Mouse (Mus musculus) MEL (cell line): ENCODE data around the gene Peli1.

ENCODE experiments used
- CHD1 ChIP-seq: IDR thresholded peaks from 2 replicates; pipeline ENCODE4 v1.6.1; 2012; ENCODE audit warnings: low read depth, mild to moderate bottlenecking, inconsistent platforms, low read length, improper control_type of control experiment
- CTCF ChIP-seq, 3 experiments: IDR thresholded peaks in 2 of 3; conservative IDR thresholded peaks in 1 of 3; 2 replicates each; pipeline ENCODE4 v1.5.1; 2011 to 2012; ENCODE audit warnings: low read length in 3 of 3, low read depth in 2 of 3, mild to moderate bottlenecking in 2 of 3, improper control_type of control experiment in 1 of 3, inconsistent platforms in 1 of 3, mixed read lengths in 1 of 3, moderate library complexity in 1 of 3; ENCODE audit not compliant: control insufficient read depth in 1 of 3, insufficient read depth in 1 of 3, poor library complexity in 1 of 3, severe bottlenecking in 1 of 3
- E2F4 ChIP-seq: IDR thresholded peaks from 2 replicates; pipeline ENCODE4 v1.6.1; 2011; ENCODE audit warnings: low read depth, low read length, improper control_type of control experiment, borderline replicate concordance
- EP300 ChIP-seq, 2 experiments: IDR thresholded peaks; 2 replicates each; pipeline ENCODE4 v1.6.1; 2011; ENCODE audit warnings: improper control_type of control experiment in 2 of 2, low read length in 2 of 2, low read depth in 1 of 2, mild to moderate bottlenecking in 1 of 2
- GATA1 ChIP-seq: IDR thresholded peaks from 2 replicates; pipeline ENCODE4 v1.6.1; 2011; ENCODE audit warnings: low read depth, low read length, improper control_type of control experiment
- MAX ChIP-seq: IDR thresholded peaks from 2 replicates; pipeline ENCODE4 v1.6.1; 2011; ENCODE audit warnings: low read length, improper control_type of control experiment
- MXI1 ChIP-seq: IDR thresholded peaks from 2 replicates; pipeline ENCODE4 v1.6.1; 2011; ENCODE audit warnings: mild to moderate bottlenecking, low read depth, low read length, improper control_type of control experiment
- MYC ChIP-seq: IDR thresholded peaks from 2 replicates; pipeline ENCODE4 v1.6.1; 2011; ENCODE audit warnings: low read depth, mild to moderate bottlenecking, low read length, improper control_type of control experiment, moderate library complexity
- POLR2A ChIP-seq, 2 experiments: IDR thresholded peaks; 2 replicates each; pipeline ENCODE4 v1.6.1; 2011 to 2012; ENCODE audit warnings: low read length in 2 of 2, mild to moderate bottlenecking in 2 of 2, control low read depth in 1 of 2, improper control_type of control experiment in 1 of 2, low read depth in 1 of 2, moderate library complexity in 1 of 2; ENCODE audit not compliant: control insufficient read depth in 1 of 2, insufficient read depth in 1 of 2, poor library complexity in 1 of 2
- TBP ChIP-seq: IDR thresholded peaks from 2 replicates; pipeline ENCODE4 v1.8.0; 2011; ENCODE audit warnings: low read depth, low read length, improper control_type of control experiment
- UBTF ChIP-seq: IDR thresholded peaks from 2 replicates; pipeline ENCODE4 v1.6.1; 2012; ENCODE audit warnings: low read depth, mild to moderate bottlenecking, inconsistent platforms, low read length, improper control_type of control experiment, moderate library complexity, borderline replicate concordance; ENCODE audit not compliant: insufficient read depth

DNA sequence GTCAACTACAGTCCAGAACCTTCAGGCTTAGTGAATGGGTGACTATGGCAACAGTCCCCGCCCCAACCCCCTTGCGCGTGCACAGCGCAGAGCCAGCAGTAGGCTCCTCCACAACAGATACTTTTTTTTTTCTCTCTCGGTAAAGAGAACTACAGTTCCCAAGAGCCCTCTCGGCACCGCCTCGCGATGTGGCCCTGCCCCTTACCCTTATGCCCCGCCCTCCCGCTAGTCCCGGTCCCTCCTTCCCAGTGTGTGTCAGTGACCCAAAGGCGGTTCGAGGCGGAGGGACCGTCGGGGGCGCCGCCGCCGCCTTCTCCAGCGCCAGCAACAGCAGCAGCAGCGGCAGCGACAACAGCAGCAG is at the start of gene Peli1:
- TF ChIP-seq CHD1 (no peak), MXI1 (peak; percentile 85), POLR2A (IDR thresholded peaks at IDR 0.05; ENCODE audit: control insufficient read depth in 1 of 2, insufficient read depth in 1 of 2, low read depth in 1 of 2, low read length in 2 of 2, poor library complexity in 1 of 2) (peak; percentile 97 to 98), MAX (0 out of 2 replicates have a peak, but pooled peaks have one; percentile 42), MYC (0 out of 2 replicates have a peak, but pooled peaks have one; percentile 74), EP300 (IDR thresholded peaks at IDR 0.05; ENCODE audit: low read depth in 1 of 2, low read length in 2 of 2) (peak in 1 of 2 experiments; percentile 44; a peak in 2 of 4 replicates), TBP (peak; percentile 97), CTCF (IDR thresholded peaks at IDR 0.05 in 2 of 3, conservative IDR thresholded peaks at IDR 0.05 in 1 of 3; ENCODE audit: control insufficient read depth in 1 of 3, insufficient read depth in 1 of 3, low read depth in 2 of 3, low read length in 3 of 3, poor library complexity in 1 of 3, severe bottlenecking in 1 of 3) (no peak; a peak in 1 of 6 replicates), E2F4 (peak; percentile 56; the same call in 1 of the 2 replicates), GATA1 (no peak), UBTF (0 out of 2 replicates have a peak, but pooled peaks have one; percentile 59)
